Mouse (Mus musculus) mature B cell (primary cell): ENCODE data around the gene Sgms2.

ENCODE experiments used
- in situ Hi-C: fragments of 300-500 bp; cut with MboI; formaldehyde crosslinking; loops from 2 replicates; pipeline ENCODE4 v1.14.3; 2019

Sgms2 gene

GRCm38 (mm10) chr3:131491361-131491925 lies at the start of gene Sgms2:
Sgms2 (minus strand) TSS chr3:131491411.
- in situ Hi-C loops = no loop called here

DNA sequence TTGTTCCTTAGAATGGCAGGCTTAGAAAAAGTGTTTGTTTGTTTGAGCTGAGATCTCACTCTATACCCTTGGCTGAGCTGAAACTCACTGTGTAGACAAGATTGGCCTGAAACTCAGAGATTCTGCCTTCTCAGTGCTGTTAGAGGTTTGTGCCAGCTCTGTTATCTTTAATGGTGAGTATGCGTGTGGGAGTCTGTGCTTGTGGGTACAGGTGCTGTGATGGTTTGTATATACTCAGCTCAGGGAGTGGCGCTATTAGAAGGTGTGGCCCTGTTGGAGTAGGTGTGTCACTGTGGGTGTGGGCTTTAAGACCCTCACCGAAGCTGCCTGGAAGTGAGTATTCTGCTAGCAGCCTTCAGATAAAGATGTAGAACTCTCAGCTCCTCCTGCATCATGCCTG lies 34.0 kb upstream of the Sgms2 start:
- in situ Hi-C loops = no loop called here

- in situ Hi-C loops = no loop called here
These were observed 33.6 kb upstream of the Sgms2 start for GRCm38 (mm10) chr3:131524779-131525178.

GRCm38 (mm10) chr3:131524210-131524609 lies 33.0 kb upstream of the Sgms2 start:
- in situ Hi-C loops = no loop called here

DNA sequence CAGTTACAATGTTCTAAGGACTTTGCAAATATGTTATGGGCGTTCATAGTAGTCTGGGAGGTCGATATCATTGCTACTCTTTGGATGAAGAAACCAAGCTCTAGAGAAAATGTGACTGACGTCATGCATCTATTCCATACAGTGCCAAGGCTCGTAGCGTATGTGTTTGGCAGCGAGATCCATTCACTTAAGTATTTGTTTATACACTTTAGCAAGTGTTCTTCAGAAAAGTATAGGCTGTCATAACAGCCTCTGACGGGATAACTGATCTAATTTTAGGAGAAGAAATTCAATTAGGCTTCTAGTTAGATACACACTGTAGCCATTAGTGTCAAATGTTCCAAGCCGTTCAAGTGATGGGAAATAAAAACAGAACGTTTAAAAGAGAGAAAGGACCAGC lies 32.5 kb upstream of the Sgms2 start:
- in situ Hi-C loops = no loop called here

DNA sequence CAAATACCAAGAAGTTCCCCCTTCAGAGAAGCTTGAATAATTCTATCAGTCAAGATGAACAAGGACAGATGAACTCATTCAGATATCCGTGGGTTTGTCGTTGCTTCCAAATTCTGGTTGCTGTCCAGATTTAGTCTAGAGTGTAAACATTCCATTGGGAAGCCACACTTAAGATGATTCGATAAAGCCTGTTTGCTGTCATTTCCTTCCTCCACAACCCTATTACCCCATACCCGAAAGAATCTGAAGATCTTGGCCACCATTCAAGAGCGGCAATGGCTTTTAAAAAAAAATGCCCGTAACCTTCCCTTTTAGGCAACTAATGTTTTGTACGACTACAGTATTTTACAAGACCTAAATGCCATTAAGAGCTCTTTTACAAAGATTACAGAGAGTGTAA lies 31.0 kb upstream of the Sgms2 start:
- in situ Hi-C loops = no loop called here

DNA sequence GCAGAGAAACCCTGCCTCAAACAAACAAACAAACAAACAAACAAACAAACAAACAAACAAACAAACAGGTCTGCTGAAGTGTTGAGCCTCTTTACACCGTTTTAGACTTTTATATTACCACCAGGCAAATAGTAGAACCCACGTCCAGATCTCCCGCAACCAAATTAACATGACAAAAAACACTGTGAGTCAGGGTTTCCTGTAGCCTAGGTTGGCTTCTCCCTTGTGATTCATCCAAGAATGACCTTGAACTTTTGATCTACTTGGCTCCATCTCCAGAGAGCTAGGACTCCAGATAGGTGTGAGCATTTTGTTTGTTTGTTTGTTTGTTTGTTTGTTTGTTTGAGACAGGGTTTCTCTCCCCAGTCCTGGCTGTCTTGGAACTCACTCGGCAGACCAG lies 30.0 kb upstream of the Sgms2 start:
- in situ Hi-C loops = no loop called here

GRCm38 (mm10) chr3:131517756-131518155 lies 26.5 kb upstream of the Sgms2 start:
- in situ Hi-C loops = no loop called here

DNA sequence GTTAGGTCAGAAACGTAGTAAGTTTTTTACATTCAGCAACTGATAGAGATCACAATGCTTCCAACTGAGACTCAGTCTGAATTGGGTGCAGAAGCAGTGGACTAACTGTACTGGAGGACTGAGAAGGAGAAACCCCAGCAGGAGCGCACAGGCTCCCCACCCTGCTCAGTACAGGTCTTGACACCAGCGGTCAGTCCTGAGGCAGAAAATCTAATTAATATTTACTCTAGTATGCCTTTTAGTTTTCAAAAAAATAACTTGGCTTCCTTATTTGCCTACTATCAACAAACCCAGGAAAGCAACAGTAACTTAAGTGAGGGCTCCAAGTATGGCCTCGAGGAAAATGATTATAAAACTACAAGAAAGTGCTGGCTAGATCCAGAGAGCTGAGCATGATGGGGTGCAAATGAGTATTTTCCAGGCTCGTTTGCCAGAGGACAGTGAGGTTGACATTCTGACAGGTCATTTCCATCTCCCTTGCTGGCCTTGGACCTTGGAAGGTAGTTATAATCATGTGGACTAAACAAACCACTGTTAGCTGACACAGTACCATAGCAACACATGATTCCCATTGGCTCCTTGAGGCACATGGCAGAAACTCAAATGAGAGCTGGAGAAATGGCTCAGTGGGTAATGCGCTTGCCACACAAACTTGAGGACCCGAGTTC lies 25.3 kb upstream of the Sgms2 start:
- in situ Hi-C loops = no loop called here

DNA sequence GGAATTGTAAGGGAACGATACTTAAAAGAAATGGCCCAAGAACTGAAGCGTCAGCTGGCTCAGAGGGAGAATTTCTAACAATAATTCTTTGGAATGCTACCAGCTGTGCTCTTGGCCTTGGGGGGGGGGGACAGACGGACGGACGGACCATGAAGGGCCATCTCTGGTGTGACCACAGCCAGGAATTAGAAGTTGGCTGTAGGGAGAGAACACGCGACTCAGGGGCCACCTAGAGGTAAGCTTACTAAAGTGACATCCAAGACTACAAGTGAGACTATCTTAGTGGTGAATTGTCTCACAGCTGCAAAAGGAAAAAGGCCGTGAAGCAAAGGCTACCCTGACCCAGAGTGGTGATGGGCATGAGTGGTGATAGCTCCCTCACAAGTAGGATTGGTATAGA lies 20.4 kb upstream of the Sgms2 start:
- in situ Hi-C loops = no loop called here

DNA sequence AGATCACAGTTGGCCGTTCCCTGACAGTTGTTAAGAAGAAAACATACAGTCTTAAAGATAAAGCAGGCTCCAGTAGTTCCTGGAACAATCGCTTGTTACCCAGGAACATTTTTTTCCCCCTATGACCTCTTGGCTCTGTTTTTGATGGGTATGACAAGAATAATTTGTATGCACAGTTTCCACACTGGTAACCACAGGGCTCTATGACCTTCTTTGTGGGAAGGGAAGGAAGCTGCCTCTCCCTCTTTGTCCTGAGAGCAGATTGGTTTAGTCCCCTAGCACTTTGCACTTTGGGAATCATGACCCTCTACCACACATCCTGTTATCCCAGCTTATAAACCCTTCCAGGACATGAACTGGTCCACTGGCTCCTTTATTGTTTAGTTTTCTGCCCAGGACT lies 16.8 kb upstream of the Sgms2 start:
- in situ Hi-C loops = no loop called here

DNA sequence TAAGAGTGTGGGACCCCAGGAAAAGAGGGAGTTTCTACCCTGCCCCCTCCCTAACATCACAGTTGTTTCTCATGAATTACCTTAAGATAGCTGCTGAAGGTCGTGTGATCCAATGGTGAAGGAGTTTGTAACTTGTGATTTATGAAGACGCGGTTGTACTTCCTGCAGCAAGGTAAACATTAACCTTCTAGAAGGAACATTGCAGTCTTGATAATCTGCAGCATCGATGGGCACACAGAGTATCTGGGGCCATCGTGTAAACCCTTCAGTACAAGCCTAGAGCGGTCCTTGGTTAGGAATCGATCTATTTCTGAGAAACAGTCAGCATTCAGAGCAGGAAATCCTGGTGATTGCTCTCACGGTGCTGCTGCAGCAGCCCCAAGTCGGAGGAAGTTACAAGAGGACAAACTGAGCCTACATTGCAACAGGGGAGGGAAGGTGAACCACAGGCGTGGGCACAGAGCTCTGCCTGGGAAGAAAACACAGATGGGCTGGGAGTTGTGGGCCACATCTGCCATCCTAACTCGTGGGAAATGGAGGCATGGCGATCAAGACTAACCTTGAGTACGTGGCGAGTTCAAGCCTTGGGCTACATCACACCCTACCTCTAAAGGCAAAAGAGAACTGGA lies 13.5 kb upstream of the Sgms2 start:
- in situ Hi-C loops = no loop called here

- in situ Hi-C loops = no loop called here
These were observed 10.6 kb upstream of the Sgms2 start for GRCm38 (mm10) chr3:131501677-131502370.

DNA sequence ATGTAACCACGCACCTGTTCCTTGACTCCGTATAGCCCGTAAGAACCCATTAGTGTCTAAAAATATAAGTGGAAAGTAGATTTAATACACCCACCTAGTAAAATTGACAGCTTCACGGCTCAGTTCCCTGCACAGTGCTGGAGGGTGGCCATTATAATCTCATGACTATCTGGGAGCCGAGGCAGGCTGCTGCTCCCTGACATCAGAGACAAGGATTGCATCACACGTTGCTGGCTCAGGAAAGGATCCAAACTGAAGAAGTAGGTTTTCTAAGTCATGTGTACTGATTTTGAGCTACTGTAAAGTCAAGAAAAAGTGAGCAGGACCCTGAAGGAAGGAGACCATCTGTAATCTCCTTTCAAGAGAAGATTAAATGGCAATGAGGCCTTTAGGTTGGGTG lies 8.4 kb upstream of the Sgms2 start:
- in situ Hi-C loops = no loop called here

- in situ Hi-C loops = no loop called here
These were observed 5.4 kb upstream of the Sgms2 start for GRCm38 (mm10) chr3:131496506-131497122.

DNA sequence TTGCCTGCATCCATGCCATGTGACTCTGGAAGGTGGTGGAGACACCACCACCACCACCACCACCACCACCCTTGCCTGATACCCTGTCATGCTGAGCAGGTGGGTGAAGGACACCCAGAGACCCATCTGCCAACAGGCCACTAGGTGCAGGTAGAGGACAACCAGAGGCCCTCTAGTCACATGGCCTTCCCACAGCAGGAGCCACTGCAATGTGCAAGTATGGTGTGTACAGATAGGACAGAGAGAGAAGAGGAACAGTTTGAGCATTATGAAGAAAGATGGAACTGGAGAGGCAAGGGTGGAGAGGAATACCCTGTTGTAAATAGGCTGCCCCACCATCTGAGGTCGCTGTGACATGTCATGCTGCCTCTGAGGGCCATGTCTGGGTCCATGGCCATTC lies 3.9 kb upstream of the Sgms2 start:
- in situ Hi-C loops = no loop called here

DNA sequence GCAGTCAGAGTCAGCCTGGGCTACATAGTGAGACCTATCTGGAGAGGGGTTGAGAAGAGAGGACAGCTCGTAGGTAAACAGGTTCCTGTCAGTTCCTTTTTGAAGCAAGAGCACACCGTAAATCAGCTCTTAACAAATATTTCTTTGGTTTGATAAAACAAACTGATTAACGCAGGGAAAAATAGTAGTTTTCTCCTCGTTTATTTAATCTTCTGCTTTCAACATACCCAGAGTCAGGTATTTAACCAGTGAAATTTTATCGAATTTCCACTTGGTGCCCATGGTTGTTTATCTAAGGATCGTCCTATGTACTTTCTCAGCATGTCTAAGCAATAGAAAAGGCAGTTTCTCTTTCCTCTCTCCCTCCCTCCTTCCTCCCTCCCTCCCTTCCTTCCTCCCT lies 2.0 kb upstream of the Sgms2 start:
- in situ Hi-C loops = no loop called here

DNA sequence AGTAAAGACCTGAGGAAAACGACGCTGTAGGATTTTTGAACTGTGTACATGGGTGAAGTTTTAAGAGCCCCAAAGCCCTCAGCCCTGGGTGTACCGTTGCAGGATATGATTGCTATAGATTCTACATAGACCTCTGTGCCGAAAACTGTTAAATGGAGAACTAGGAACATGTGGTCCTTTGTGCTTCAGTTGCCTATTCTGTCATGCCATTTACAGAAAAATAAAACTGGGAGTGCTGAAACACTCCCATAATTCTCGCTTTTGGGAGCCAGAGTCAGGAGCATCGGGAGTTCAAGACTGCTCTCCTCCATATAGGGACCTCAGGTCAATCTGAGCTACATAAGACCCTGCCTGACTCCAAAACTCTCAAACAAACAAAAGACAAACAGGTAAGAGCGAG lies 769 bp upstream of the Sgms2 start:
- in situ Hi-C loops = no loop called here

DNA sequence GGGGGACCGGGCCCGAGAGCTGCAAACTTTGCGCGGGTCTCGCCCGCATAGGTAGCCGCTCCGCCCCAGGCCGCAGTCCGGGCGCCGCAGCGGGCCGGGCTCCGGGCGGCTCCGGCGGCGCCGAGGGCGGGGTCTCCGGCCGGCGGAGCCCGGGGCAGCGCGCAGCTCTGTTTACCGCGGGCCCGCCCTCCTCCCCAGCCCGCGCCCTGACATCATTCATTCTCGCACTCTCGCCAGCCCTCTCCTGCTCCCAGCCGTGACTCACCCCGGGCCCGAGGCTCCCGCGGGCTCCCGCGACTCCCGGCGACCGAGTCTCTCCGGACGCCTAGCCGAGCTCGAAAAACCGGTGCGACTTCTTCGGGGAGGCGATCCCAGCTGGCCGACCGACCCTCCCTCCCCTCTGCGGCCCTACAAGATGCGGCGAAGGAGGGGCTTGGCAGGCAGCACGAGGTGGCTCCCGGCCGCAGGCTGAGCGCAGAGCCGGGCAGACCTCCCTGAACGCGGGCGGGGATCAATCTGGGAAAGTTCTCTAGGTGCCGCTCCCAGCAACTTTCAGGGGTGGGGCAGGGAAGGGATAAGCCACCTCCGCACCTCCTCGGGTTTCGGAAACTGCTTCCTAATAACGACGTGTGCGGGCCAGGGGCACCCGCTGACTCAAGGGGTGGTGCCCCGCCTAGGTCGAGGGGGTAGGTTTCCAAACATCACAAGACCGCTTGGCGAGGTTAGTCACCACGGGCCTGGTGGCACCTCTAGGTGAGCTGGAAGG lies 885 bp downstream of the Sgms2 start:
- in situ Hi-C loops = no loop called here

DNA sequence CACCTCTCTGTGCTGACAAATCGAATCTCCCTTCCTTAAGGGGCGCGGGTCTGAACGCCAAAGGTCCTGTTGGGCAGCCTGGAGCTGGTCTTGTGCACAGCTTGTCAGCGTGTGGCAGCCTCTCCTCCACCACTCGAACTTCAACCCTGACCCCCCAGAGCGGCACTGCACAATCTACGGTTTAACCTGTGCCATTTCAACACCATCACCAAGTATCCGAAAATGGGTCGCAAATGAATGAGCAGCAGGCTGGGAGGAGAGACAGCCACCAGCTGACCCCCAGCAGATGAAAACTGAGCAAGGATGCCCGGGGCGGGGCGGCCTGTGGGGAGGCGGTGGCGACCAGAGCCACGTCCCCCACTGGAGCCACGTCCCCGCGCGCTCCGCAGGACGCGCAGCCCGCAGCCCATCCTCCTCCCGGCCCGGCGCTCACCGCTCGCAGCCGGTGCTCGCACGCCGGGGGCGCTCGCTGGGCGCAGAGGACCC lies 1.5 kb downstream of the Sgms2 start:
- in situ Hi-C loops = no loop called here

DNA sequence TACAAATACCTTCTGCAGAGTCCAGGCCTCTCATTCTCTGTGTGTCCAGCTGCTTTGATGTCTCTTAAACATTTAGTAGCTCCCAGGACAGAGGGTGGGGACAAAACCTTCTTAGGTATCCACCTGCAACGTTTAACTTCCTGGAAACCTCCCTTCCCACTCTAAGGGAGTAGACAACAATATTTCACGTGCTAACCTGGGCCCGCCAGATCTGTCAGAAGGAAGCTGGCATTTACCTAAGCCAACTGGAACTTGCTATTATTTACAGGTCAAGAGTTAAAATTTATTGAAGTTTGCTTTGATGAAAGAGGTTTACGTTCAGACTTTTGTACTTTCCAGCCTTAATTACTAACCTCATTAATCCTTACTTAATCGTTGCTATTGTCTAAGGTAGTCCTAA lies 2.2 kb downstream of the Sgms2 start:
- in situ Hi-C loops = no loop called here

GRCm38 (mm10) chr3:131488403-131488802 lies 2.8 kb downstream of the Sgms2 start:
- in situ Hi-C loops = no loop called here
